Mouse (Mus musculus) neural tube, embryonic 14.5 days (tissue): ENCODE results near the gene Rcan2. TPM values are rescaled to one million over a fixed set of nuclear protein-coding genes. Genes with fewer than 3 reads are reported as not detected.

Experiments used
- ATAC-seq: fragments of 200-750 bp; cut with Nextera tagmentation; 2 replicates; pipeline ENCODE4 v1.8.0; 2017; ENCODE audit warnings: low read depth, mild to moderate bottlenecking, moderate TSS enrichment, moderate library complexity
- H3K27ac ChIP-seq: fragments of 300-500 bp; sonication (generic); 2 replicates; pipeline ENCODE4 v1.5.1; 2014; ENCODE audit warnings: low read depth, mild to moderate bottlenecking, control low read depth, low read length, moderate library complexity, mixed read lengths
- H3K27me3 ChIP-seq: fragments of 300-500 bp; sonication (generic); 2 replicates; pipeline ENCODE4 v1.6.1; 2014; ENCODE audit warnings: low read length; ENCODE audit not compliant: control insufficient read depth, insufficient read depth
- H3K36me3 ChIP-seq: fragments of 300-500 bp; sonication (generic); 2 replicates; pipeline ENCODE4 v1.6.1; 2014; ENCODE audit warnings: low read length, mixed read lengths; ENCODE audit not compliant: control insufficient read depth, insufficient read depth
- H3K4me1 ChIP-seq: fragments of 300-500 bp; sonication (generic); 2 replicates; pipeline ENCODE4 v1.6.1; 2014; ENCODE audit warnings: low read length; ENCODE audit not compliant: control insufficient read depth, insufficient read depth
- H3K4me2 ChIP-seq: fragments of 300-500 bp; sonication (generic); 2 replicates; pipeline ENCODE4 v1.6.1; 2014; ENCODE audit warnings: mild to moderate bottlenecking, low read depth, low read length, control low read depth
- H3K4me3 ChIP-seq: fragments of 300-500 bp; sonication (generic); 2 replicates; pipeline ENCODE4 v1.5.1; 2014; ENCODE audit warnings: low read depth, low read length, control low read depth, mixed read lengths
- H3K9ac ChIP-seq: fragments of 300-500 bp; sonication (generic); replicated peaks from 2 replicates; pipeline ENCODE4 v1.6.1; 2014; ENCODE audit warnings: low read depth, mild to moderate bottlenecking, control low read depth, low read length, mixed read lengths
- H3K9me3 ChIP-seq: fragments of 300-500 bp; sonication (generic); 2 replicates; pipeline ENCODE4 v1.6.1; 2016; ENCODE audit warnings: low read length; ENCODE audit not compliant: control insufficient read depth
- WGBS: fragments of 180-500 bp; shearing (Covaris S2); extraction: QIAGEN DNeasy Blood & Tissue Kit; methylation state at CpG from one replicate; pipeline ENCODE4 v1.1.7; 2014; 5-methylcytosine and 5-hydroxymethylcytosine counted together
- polyA plus RNA-seq: library from polyadenylated mRNA; unstranded; fragments of >200 nt; fragmentation: Nextera tagmentation; extraction: Ambion mirVana; gene quantifications from 2 replicates; pipeline ENCODE4 v1.2.1, GENCODE M21; 2014

The Rcan2 gene
- polyA plus RNA-seq, 1 experiment from 2014 or later: 130 TPM

- ATAC-seq: no peak
- Histone ChIP-seq H3K4me1 (no peaks in the 10 kb centered on the region), H3K9ac (no peak overlapping the region), H3K36me3 (no peaks in the 10 kb centered on the region), H3K4me2 (no peak overlapping the region), H3K27me3 (no peaks in the 10 kb centered on the region), H3K27ac (no peak overlapping the region), H3K4me3 (no peak overlapping the region), H3K9me3 (no peaks in the 10 kb centered on the region)
- 87% methylated on average over 8 of the region's 8 CpGs for WGBS
These were observed 241.7 kb downstream of the Rcan2 start for GRCm38 (mm10) chr17:44042861-44043260.

GRCm38 (mm10) chr17:44053427-44053826 is 252.3 kb downstream of the Rcan2 start:
- H3K27ac ChIP-seq: no peak overlapping the region
- no peak overlapping the region for H3K9ac ChIP-seq
- H3K4me2 ChIP-seq: no peak overlapping the region
- no peaks in the 10 kb centered on the region for H3K4me1 ChIP-seq
- 79% methylated on average over 4 of the region's 4 CpGs for WGBS
- H3K9me3 ChIP-seq: no peaks in the 10 kb centered on the region
- no peaks in the 10 kb centered on the region for H3K27me3 ChIP-seq
- no peak overlapping the region for H3K4me3 ChIP-seq
- H3K36me3 ChIP-seq: no peaks in the 10 kb centered on the region
- no peak for ATAC-seq

- no peaks in the 10 kb centered on the region for H3K27me3 ChIP-seq
- 98% methylated on average over 1 of the region's 1 CpGs for WGBS
- H3K36me3 ChIP-seq: no peaks in the 10 kb centered on the region
- H3K9me3 ChIP-seq: no peaks in the 10 kb centered on the region
- H3K27ac ChIP-seq: no peak overlapping the region
- no peak overlapping the region for H3K4me2 ChIP-seq
- no peak overlapping the region for H3K4me3 ChIP-seq
- no peak for ATAC-seq
- H3K4me1 ChIP-seq: no peaks in the 10 kb centered on the region
- no peak overlapping the region for H3K9ac ChIP-seq
These were observed 256.0 kb downstream of the Rcan2 start for GRCm38 (mm10) chr17:44057123-44057522.

- Histone ChIP-seq H3K27ac (no peak overlapping the region), H3K27me3 (no peaks in the 10 kb centered on the region), H3K4me2 (no peak overlapping the region), H3K9me3 (no peaks in the 10 kb centered on the region), H3K9ac (no peak overlapping the region), H3K4me3 (no peak overlapping the region), H3K36me3 (no peaks in the 10 kb centered on the region), H3K4me1 (no peaks in the 10 kb centered on the region)
- ATAC-seq: no peak
These were observed 257.0 kb downstream of the Rcan2 start for GRCm38 (mm10) chr17:44058145-44058544.

GRCm38 (mm10) chr17:44060781-44061180 is 259.6 kb downstream of the Rcan2 start:
- ATAC-seq: no peak
- no peaks in the 10 kb centered on the region for H3K36me3 ChIP-seq
- H3K4me2 ChIP-seq: no peak overlapping the region
- no peaks in the 10 kb centered on the region for H3K27me3 ChIP-seq
- no peak overlapping the region for H3K9ac ChIP-seq
- H3K4me1 ChIP-seq: no peaks in the 10 kb centered on the region
- H3K27ac ChIP-seq: no peak overlapping the region
- 96% methylated on average over 1 of the region's 1 CpGs for WGBS
- H3K9me3 ChIP-seq: no peaks in the 10 kb centered on the region
- no peak overlapping the region for H3K4me3 ChIP-seq

DNA sequence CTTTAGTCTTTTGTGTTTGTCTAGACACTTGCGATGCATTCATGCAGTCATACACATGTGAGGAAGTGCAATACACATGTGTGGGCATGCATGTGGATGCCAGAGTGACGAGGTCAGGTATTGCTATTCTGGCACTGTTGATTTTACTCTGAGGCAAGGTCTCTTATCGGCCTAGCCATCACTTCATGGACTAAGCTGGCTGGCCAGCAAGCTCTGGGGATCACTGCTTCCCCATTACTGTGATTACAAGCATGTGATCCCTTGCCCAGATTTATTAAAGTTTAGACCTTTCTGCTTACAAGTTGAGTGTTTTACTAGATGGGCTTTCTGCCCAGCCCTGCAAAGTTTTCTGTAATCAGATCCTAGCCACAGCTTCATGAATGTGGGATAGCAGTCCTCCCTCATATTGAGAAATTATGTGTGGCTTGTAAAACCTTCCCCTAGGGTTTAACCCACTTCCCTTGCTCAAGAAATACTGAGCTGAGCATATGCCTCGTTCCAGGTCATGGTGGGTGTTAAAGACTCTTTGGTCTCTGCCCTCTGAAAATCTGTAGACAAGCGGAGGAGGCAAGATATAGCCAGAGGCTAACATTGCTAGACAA is 260.2 kb downstream of the Rcan2 start:
- Histone ChIP-seq H3K27me3 (no peaks in the 10 kb centered on the region), H3K27ac (no peak overlapping the region), H3K4me1 (no peaks in the 10 kb centered on the region), H3K4me2 (no peak overlapping the region), H3K9ac (no peak overlapping the region), H3K36me3 (no peaks in the 10 kb centered on the region), H3K9me3 (no peaks in the 10 kb centered on the region), H3K4me3 (no peak overlapping the region)
- 83% methylated on average over 5 of the region's 5 CpGs for WGBS
- no peak for ATAC-seq

GRCm38 (mm10) chr17:44068876-44069275 is 267.7 kb downstream of the Rcan2 start:
- Histone ChIP-seq H3K4me2 (no peak overlapping the region), H3K9me3 (no peaks in the 10 kb centered on the region), H3K4me3 (no peak overlapping the region), H3K9ac (no peak overlapping the region), H3K4me1 (no peaks in the 10 kb centered on the region), H3K36me3 (no peaks in the 10 kb centered on the region), H3K27me3 (no peaks in the 10 kb centered on the region), H3K27ac (no peak overlapping the region)
- 73% methylated on average over 6 of the region's 6 CpGs for WGBS
- no peak for ATAC-seq

- H3K36me3 ChIP-seq: no peaks in the 10 kb centered on the region
- H3K4me3 ChIP-seq: no peak overlapping the region
- no peaks in the 10 kb centered on the region for H3K4me1 ChIP-seq
- H3K9me3 ChIP-seq: no peaks in the 10 kb centered on the region
- ATAC-seq: no peak
- no peak overlapping the region for H3K27ac ChIP-seq
- no peak overlapping the region for H3K4me2 ChIP-seq
- H3K27me3 ChIP-seq: no peaks in the 10 kb centered on the region
- H3K9ac ChIP-seq: no peak overlapping the region
These were observed 270.5 kb downstream of the Rcan2 start for GRCm38 (mm10) chr17:44071680-44072079.

GRCm38 (mm10) chr17:44075601-44076000 is 274.4 kb downstream of the Rcan2 start:
- Histone ChIP-seq H3K4me2 (no peak overlapping the region), H3K9me3 (no peaks in the 10 kb centered on the region), H3K27ac (no peak overlapping the region), H3K36me3 (no peaks in the 10 kb centered on the region), H3K27me3 (no peaks in the 10 kb centered on the region), H3K9ac (no peak overlapping the region), H3K4me3 (no peak overlapping the region), H3K4me1 (no peaks in the 10 kb centered on the region)
- WGBS: 61% methylated on average over 3 of the region's 3 CpGs
- no peak for ATAC-seq
